Mouse (Mus musculus): Measurements from ENCODE around the gene Wdfy2. TPM values are rescaled to one million over a fixed set of nuclear protein-coding genes. Genes with fewer than 3 reads are reported as not detected.

Wdfy2 gene
- polyA plus RNA-seq, 1 experiment = 9.5 TPM

- Histone ChIP-seq H3K27me3 (ENCODE audit: control insufficient read depth, insufficient read depth, low read length) (no peaks in the 10 kb centered on the region), H3K4me1 (ENCODE audit: control insufficient read depth, insufficient read depth, insufficient read length) (peaks cover 40% of the 10 kb centered on the region), H3K4me3 (ENCODE audit: extremely low read depth, insufficient read depth, insufficient read length) (no peak overlapping the region), H3K27ac (ENCODE audit: insufficient read depth, low read length) (peak overlapping the region; percentile 82), H3K36me3 (ENCODE audit: control insufficient read depth, insufficient read depth, low read length) (no peaks in the 10 kb centered on the region)
- 14% methylated on average over 2 of the region's 2 CpGs for WGBS
- peak; percentile 28 to 45 for DNase-seq (ENCODE audit: low read depth in 1 of 2, low spot score in 2 of 2)
- TF ChIP-seq CTCF (IDR thresholded peaks at IDR 0.05; ENCODE audit: extremely low read depth, insufficient read depth, insufficient read length, insufficient replicate concordance) = no peak
- no peak for TF ChIP-seq POLR2A (IDR thresholded peaks at IDR 0.05; ENCODE audit: low read depth, low read length)
Measured at GRCm38 (mm10) chr14:62865405-62865804, 27.9 kb downstream of the Wdfy2 start.

DNA sequence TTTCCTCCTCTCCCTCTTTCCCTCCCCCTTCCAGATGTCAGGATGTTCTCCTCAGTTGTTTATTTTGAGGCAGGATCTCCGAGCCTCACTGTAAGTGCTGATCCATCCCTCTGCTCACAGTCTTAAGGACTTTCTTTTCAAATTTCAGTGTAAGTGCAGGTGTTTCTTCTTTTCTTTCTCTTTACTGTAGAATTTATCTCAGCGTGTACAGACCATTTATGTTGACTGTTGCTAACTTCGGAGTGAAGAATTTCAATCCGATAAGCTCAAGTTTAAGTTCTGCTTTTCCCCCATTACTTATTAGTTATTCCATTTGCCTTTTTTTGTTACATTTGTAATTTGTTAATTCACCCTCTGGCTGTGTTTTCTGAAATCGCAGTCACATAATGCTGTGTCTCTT is 29.6 kb downstream of the Wdfy2 start:
- Histone ChIP-seq H3K27me3 (ENCODE audit: control insufficient read depth, insufficient read depth, low read length) (no peaks in the 10 kb centered on the region), H3K36me3 (ENCODE audit: control insufficient read depth, insufficient read depth, low read length) (no peaks in the 10 kb centered on the region), H3K27ac (ENCODE audit: insufficient read depth, low read length) (peak overlapping the region; percentile 22; the same call in 1 of the 2 replicates), H3K4me3 (ENCODE audit: extremely low read depth, insufficient read depth, insufficient read length) (no peak overlapping the region), H3K4me1 (ENCODE audit: control insufficient read depth, insufficient read depth, insufficient read length) (peaks cover 39% of the 10 kb centered on the region)
- WGBS = 59% methylated on average over 5 of the region's 5 CpGs
- TF ChIP-seq CTCF (IDR thresholded peaks at IDR 0.05; ENCODE audit: extremely low read depth, insufficient read depth, insufficient read length, insufficient replicate concordance) = no peak
- TF ChIP-seq POLR2A (IDR thresholded peaks at IDR 0.05; ENCODE audit: low read depth, low read length) = no peak
- DNase-seq (ENCODE audit: low read depth in 1 of 2, low spot score in 2 of 2) = no peak

GRCm38 (mm10) chr14:62867576-62867975 is 30.1 kb downstream of the Wdfy2 start:
- Histone ChIP-seq H3K4me3 (ENCODE audit: extremely low read depth, insufficient read depth, insufficient read length) (no peak overlapping the region), H3K27me3 (ENCODE audit: control insufficient read depth, insufficient read depth, low read length) (no peaks in the 10 kb centered on the region), H3K4me1 (ENCODE audit: control insufficient read depth, insufficient read depth, insufficient read length) (peaks cover 39% of the 10 kb centered on the region), H3K36me3 (ENCODE audit: control insufficient read depth, insufficient read depth, low read length) (no peaks in the 10 kb centered on the region), H3K27ac (ENCODE audit: insufficient read depth, low read length) (peak overlapping the region; percentile 43; the same call in 1 of the 2 replicates)
- WGBS = 22% methylated on average over 1 of the region's 1 CpGs
- no peak for DNase-seq (ENCODE audit: low read depth in 1 of 2, low spot score in 2 of 2)
- no peak for TF ChIP-seq POLR2A (IDR thresholded peaks at IDR 0.05; ENCODE audit: low read depth, low read length)
- TF ChIP-seq CTCF (IDR thresholded peaks at IDR 0.05; ENCODE audit: extremely low read depth, insufficient read depth, insufficient read length, insufficient replicate concordance) = no peak

- no peak overlapping the region for H3K4me3 ChIP-seq (ENCODE audit: extremely low read depth, insufficient read depth, insufficient read length)
- no peak for TF ChIP-seq CTCF (IDR thresholded peaks at IDR 0.05; ENCODE audit: extremely low read depth, insufficient read depth, insufficient read length, insufficient replicate concordance)
- no peak for TF ChIP-seq POLR2A (IDR thresholded peaks at IDR 0.05; ENCODE audit: low read depth, low read length)
- DNase-seq (ENCODE audit: low read depth in 1 of 2, low spot score in 2 of 2) = no peak
- WGBS = 60% methylated on average over 3 of the region's 3 CpGs
- no peak overlapping the region for H3K27ac ChIP-seq (ENCODE audit: insufficient read depth, low read length)
- H3K36me3 ChIP-seq (ENCODE audit: control insufficient read depth, insufficient read depth, low read length) = no peaks in the 10 kb centered on the region
- H3K4me1 ChIP-seq (ENCODE audit: control insufficient read depth, insufficient read depth, insufficient read length) = peaks cover 37% of the 10 kb centered on the region
- no peaks in the 10 kb centered on the region for H3K27me3 ChIP-seq (ENCODE audit: control insufficient read depth, insufficient read depth, low read length)
Measured at GRCm38 (mm10) chr14:62868254-62868653, 30.8 kb downstream of the Wdfy2 start.

- Histone ChIP-seq H3K27ac (ENCODE audit: insufficient read depth, low read length) (no peak overlapping the region), H3K4me1 (ENCODE audit: control insufficient read depth, insufficient read depth, insufficient read length) (peaks cover 26% of the 10 kb centered on the region), H3K27me3 (ENCODE audit: control insufficient read depth, insufficient read depth, low read length) (no peaks in the 10 kb centered on the region), H3K4me3 (ENCODE audit: extremely low read depth, insufficient read depth, insufficient read length) (no peak overlapping the region), H3K36me3 (ENCODE audit: control insufficient read depth, insufficient read depth, low read length) (no peaks in the 10 kb centered on the region)
- WGBS = 55% methylated on average over 7 of the region's 7 CpGs
- TF ChIP-seq CTCF (IDR thresholded peaks at IDR 0.05; ENCODE audit: extremely low read depth, insufficient read depth, insufficient read length, insufficient replicate concordance) (no peak), POLR2A (IDR thresholded peaks at IDR 0.05; ENCODE audit: low read depth, low read length) (no peak)
- no peak for DNase-seq (ENCODE audit: low read depth in 1 of 2, low spot score in 2 of 2)
Measured at GRCm38 (mm10) chr14:62870238-62870638, 32.8 kb downstream of the Wdfy2 start.

DNA sequence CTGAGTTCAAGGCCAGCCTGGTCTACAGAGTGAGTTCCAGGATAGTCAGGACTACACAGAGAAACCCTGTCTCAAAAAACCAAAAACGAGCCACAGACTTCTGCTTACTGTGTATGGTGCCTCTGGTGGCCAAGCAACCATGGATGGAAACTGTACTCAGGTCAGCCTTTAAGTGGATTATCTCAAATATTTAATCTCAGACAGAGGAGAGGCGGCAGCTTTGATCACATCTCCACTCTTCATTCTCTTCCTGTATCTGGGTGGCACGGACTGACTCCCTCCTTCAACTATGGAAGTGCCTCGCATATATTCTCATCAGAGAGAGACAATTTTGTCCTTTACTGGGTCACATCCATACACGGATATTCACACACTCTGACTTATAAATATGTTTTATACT is 34.0 kb downstream of the Wdfy2 start:
- Histone ChIP-seq H3K36me3 (ENCODE audit: control insufficient read depth, insufficient read depth, low read length) (no peaks in the 10 kb centered on the region), H3K27ac (ENCODE audit: insufficient read depth, low read length) (no peak overlapping the region), H3K4me3 (ENCODE audit: extremely low read depth, insufficient read depth, insufficient read length) (no peak overlapping the region), H3K4me1 (ENCODE audit: control insufficient read depth, insufficient read depth, insufficient read length) (peaks cover 18% of the 10 kb centered on the region), H3K27me3 (ENCODE audit: control insufficient read depth, insufficient read depth, low read length) (no peaks in the 10 kb centered on the region)
- TF ChIP-seq CTCF (IDR thresholded peaks at IDR 0.05; ENCODE audit: extremely low read depth, insufficient read depth, insufficient read length, insufficient replicate concordance) (no peak), POLR2A (IDR thresholded peaks at IDR 0.05; ENCODE audit: low read depth, low read length) (no peak)
- no peak for DNase-seq (ENCODE audit: low read depth in 1 of 2, low spot score in 2 of 2)
- 80% methylated on average over 5 of the region's 5 CpGs for WGBS

DNA sequence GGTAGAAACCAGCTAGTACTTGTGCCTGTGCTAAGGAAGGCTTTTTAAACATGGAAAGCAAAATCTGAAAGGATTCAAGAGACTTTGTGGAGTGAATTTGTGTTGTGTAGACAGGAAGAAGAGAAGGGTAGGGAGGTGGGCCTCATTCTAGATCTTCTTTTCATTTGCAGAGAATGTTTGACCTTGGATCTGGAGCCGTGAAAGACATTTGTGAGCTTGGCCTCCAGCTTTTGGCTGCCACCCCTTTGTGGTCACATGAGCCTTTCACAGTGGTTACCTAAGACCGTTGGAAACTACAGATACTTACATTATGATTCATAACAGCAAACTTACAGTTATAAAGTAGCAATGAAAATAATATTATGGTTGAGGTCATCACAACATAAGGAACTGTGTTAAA is 34.5 kb downstream of the Wdfy2 start:
- no peaks in the 10 kb centered on the region for H3K27me3 ChIP-seq (ENCODE audit: control insufficient read depth, insufficient read depth, low read length)
- H3K36me3 ChIP-seq (ENCODE audit: control insufficient read depth, insufficient read depth, low read length) = no peaks in the 10 kb centered on the region
- H3K27ac ChIP-seq (ENCODE audit: insufficient read depth, low read length) = no peak overlapping the region
- 25% methylated on average over 2 of the region's 2 CpGs for WGBS
- peaks cover 17% of the 10 kb centered on the region for H3K4me1 ChIP-seq (ENCODE audit: control insufficient read depth, insufficient read depth, insufficient read length)
- TF ChIP-seq POLR2A (IDR thresholded peaks at IDR 0.05; ENCODE audit: low read depth, low read length) (no peak), CTCF (IDR thresholded peaks at IDR 0.05; ENCODE audit: extremely low read depth, insufficient read depth, insufficient read length, insufficient replicate concordance) (no peak)
- DNase-seq (ENCODE audit: low read depth in 1 of 2, low spot score in 2 of 2) = no peak
- no peak overlapping the region for H3K4me3 ChIP-seq (ENCODE audit: extremely low read depth, insufficient read depth, insufficient read length)

Data from spleen, adult 2 months (tissue).